Mouse (Mus musculus): ENCODE data around the gene Mief1. TPM values are rescaled to one million over a fixed set of nuclear protein-coding genes. Genes with fewer than 3 reads are reported as not detected.

The Mief1 gene
- polyA plus RNA-seq (2011; ENCODE audit: insufficient read depth, insufficient read length, low read depth, missing spikeins) = 35.7 and 38.4 TPM in 2 replicates

GRCm38 (mm10) chr15:80233733-80234509, at the start of gene Mief1:
Mief1 (plus strand) TSS chr15:80234018.
- peaks cover 36% of the 10 kb centered on the region for H3K36me3 ChIP-seq (ENCODE audit: control insufficient read depth, insufficient read depth, low read length, poor library complexity, severe bottlenecking)
- peaks cover 8% of the 10 kb centered on the region for H3K4me1 ChIP-seq (ENCODE audit: control insufficient read depth, insufficient read depth, low read length)
- peak within 1 kb of the TSS; percentile 84 for H3K9ac ChIP-seq (ENCODE audit: low read depth, poor library complexity, severe bottlenecking)
- TF ChIP-seq POLR2A (IDR thresholded peaks at IDR 0.05; ENCODE audit: insufficient read depth, low read length) (peak; percentile 35), EP300 (IDR thresholded peaks at IDR 0.05; ENCODE audit: insufficient read depth, low read depth, low read length) (0 out of 2 replicates have a peak, but pooled peaks have one; percentile 30), CTCF (IDR thresholded peaks at IDR 0.05; ENCODE audit: low read depth, low read length) (peak; percentile 15)
- H3K4me3 ChIP-seq (ENCODE audit: low read depth, low read length) = peak within 1 kb of the TSS; percentile 97
- H3K27ac ChIP-seq (ENCODE audit: insufficient read depth, low read length) = peak within 1 kb of the TSS; percentile 73
- H3K9me3 ChIP-seq (replicated peaks; ENCODE audit: control insufficient read depth, insufficient read depth, low read length, poor library complexity, severe bottlenecking) = no peaks in the 10 kb centered on the region
- H3K27me3 ChIP-seq (ENCODE audit: control insufficient read depth, insufficient read depth, low read length, poor library complexity, severe bottlenecking) = no peaks in the 10 kb centered on the region

GRCm38 (mm10) chr15:80188927-80189326, 44.9 kb upstream of the Mief1 start:
- Histone ChIP-seq H3K9ac (ENCODE audit: low read depth, poor library complexity, severe bottlenecking) (no peak overlapping the region), H3K36me3 (ENCODE audit: control insufficient read depth, insufficient read depth, low read length, poor library complexity, severe bottlenecking) (no peaks in the 10 kb centered on the region), H3K4me3 (ENCODE audit: low read depth, low read length) (no peak overlapping the region), H3K4me1 (ENCODE audit: control insufficient read depth, insufficient read depth, low read length) (no peaks in the 10 kb centered on the region), H3K9me3 (replicated peaks; ENCODE audit: control insufficient read depth, insufficient read depth, low read length, poor library complexity, severe bottlenecking) (no peaks in the 10 kb centered on the region), H3K27ac (ENCODE audit: insufficient read depth, low read length) (no peak overlapping the region), H3K27me3 (ENCODE audit: control insufficient read depth, insufficient read depth, low read length, poor library complexity, severe bottlenecking) (no peaks in the 10 kb centered on the region)
- TF ChIP-seq POLR2A (IDR thresholded peaks at IDR 0.05; ENCODE audit: insufficient read depth, low read length) (no peak), EP300 (IDR thresholded peaks at IDR 0.05; ENCODE audit: insufficient read depth, low read depth, low read length) (no peak), CTCF (IDR thresholded peaks at IDR 0.05; ENCODE audit: low read depth, low read length) (no peak)

GRCm38 (mm10) chr15:80190075-80190474, 43.7 kb upstream of the Mief1 start:
- no peaks in the 10 kb centered on the region for H3K36me3 ChIP-seq (ENCODE audit: control insufficient read depth, insufficient read depth, low read length, poor library complexity, severe bottlenecking)
- H3K4me3 ChIP-seq (ENCODE audit: low read depth, low read length) = no peak overlapping the region
- H3K27ac ChIP-seq (ENCODE audit: insufficient read depth, low read length) = no peak overlapping the region

GRCm38 (mm10) chr15:80191585-80192245, 42.1 kb upstream of the Mief1 start:
- H3K27me3 ChIP-seq (ENCODE audit: control insufficient read depth, insufficient read depth, low read length, poor library complexity, severe bottlenecking) = no peaks in the 10 kb centered on the region
- no peak overlapping the region for H3K9ac ChIP-seq (ENCODE audit: low read depth, poor library complexity, severe bottlenecking)
- no peak overlapping the region for H3K4me3 ChIP-seq (ENCODE audit: low read depth, low read length)
- TF ChIP-seq EP300 (IDR thresholded peaks at IDR 0.05; ENCODE audit: insufficient read depth, low read depth, low read length) (no peak), CTCF (IDR thresholded peaks at IDR 0.05; ENCODE audit: low read depth, low read length) (no peak), POLR2A (IDR thresholded peaks at IDR 0.05; ENCODE audit: insufficient read depth, low read length) (no peak)
- no peak overlapping the region for H3K27ac ChIP-seq (ENCODE audit: insufficient read depth, low read length)
- no peaks in the 10 kb centered on the region for H3K36me3 ChIP-seq (ENCODE audit: control insufficient read depth, insufficient read depth, low read length, poor library complexity, severe bottlenecking)
- no peaks in the 10 kb centered on the region for H3K9me3 ChIP-seq (replicated peaks; ENCODE audit: control insufficient read depth, insufficient read depth, low read length, poor library complexity, severe bottlenecking)
- no peaks in the 10 kb centered on the region for H3K4me1 ChIP-seq (ENCODE audit: control insufficient read depth, insufficient read depth, low read length)

More at GRCm38 (mm10) chr15:80190075-80190474, 43.7 kb upstream of the Mief1 start:
- H3K27me3 ChIP-seq (ENCODE audit: control insufficient read depth, insufficient read depth, low read length, poor library complexity, severe bottlenecking) = no peaks in the 10 kb centered on the region
- H3K9ac ChIP-seq (ENCODE audit: low read depth, poor library complexity, severe bottlenecking) = no peak overlapping the region
- no peaks in the 10 kb centered on the region for H3K4me1 ChIP-seq (ENCODE audit: control insufficient read depth, insufficient read depth, low read length)
- H3K9me3 ChIP-seq (replicated peaks; ENCODE audit: control insufficient read depth, insufficient read depth, low read length, poor library complexity, severe bottlenecking) = no peaks in the 10 kb centered on the region
- no peak for TF ChIP-seq POLR2A (IDR thresholded peaks at IDR 0.05; ENCODE audit: insufficient read depth, low read length)
- TF ChIP-seq EP300 (IDR thresholded peaks at IDR 0.05; ENCODE audit: insufficient read depth, low read depth, low read length) = no peak
- no peak for TF ChIP-seq CTCF (IDR thresholded peaks at IDR 0.05; ENCODE audit: low read depth, low read length)

GRCm38 (mm10) chr15:80192246-80192585, 41.6 kb upstream of the Mief1 start:
- Histone ChIP-seq H3K9ac (ENCODE audit: low read depth, poor library complexity, severe bottlenecking) (no peak overlapping the region), H3K27me3 (ENCODE audit: control insufficient read depth, insufficient read depth, low read length, poor library complexity, severe bottlenecking) (no peaks in the 10 kb centered on the region), H3K4me3 (ENCODE audit: low read depth, low read length) (no peak overlapping the region), H3K27ac (ENCODE audit: insufficient read depth, low read length) (no peak overlapping the region), H3K36me3 (ENCODE audit: control insufficient read depth, insufficient read depth, low read length, poor library complexity, severe bottlenecking) (no peaks in the 10 kb centered on the region), H3K4me1 (ENCODE audit: control insufficient read depth, insufficient read depth, low read length) (no peaks in the 10 kb centered on the region), H3K9me3 (replicated peaks; ENCODE audit: control insufficient read depth, insufficient read depth, low read length, poor library complexity, severe bottlenecking) (no peaks in the 10 kb centered on the region)
- TF ChIP-seq CTCF (IDR thresholded peaks at IDR 0.05; ENCODE audit: low read depth, low read length) (no peak), POLR2A (IDR thresholded peaks at IDR 0.05; ENCODE audit: insufficient read depth, low read length) (no peak), EP300 (IDR thresholded peaks at IDR 0.05; ENCODE audit: insufficient read depth, low read depth, low read length) (no peak)

GRCm38 (mm10) chr15:80192847-80193246, 41.0 kb upstream of the Mief1 start:
- H3K9ac ChIP-seq (ENCODE audit: low read depth, poor library complexity, severe bottlenecking) = no peak overlapping the region
- no peak for TF ChIP-seq CTCF (IDR thresholded peaks at IDR 0.05; ENCODE audit: low read depth, low read length)
- TF ChIP-seq EP300 (IDR thresholded peaks at IDR 0.05; ENCODE audit: insufficient read depth, low read depth, low read length) = no peak
- no peak for TF ChIP-seq POLR2A (IDR thresholded peaks at IDR 0.05; ENCODE audit: insufficient read depth, low read length)
- no peaks in the 10 kb centered on the region for H3K4me1 ChIP-seq (ENCODE audit: control insufficient read depth, insufficient read depth, low read length)
- no peaks in the 10 kb centered on the region for H3K9me3 ChIP-seq (replicated peaks; ENCODE audit: control insufficient read depth, insufficient read depth, low read length, poor library complexity, severe bottlenecking)
- H3K27me3 ChIP-seq (ENCODE audit: control insufficient read depth, insufficient read depth, low read length, poor library complexity, severe bottlenecking) = no peaks in the 10 kb centered on the region
- H3K36me3 ChIP-seq (ENCODE audit: control insufficient read depth, insufficient read depth, low read length, poor library complexity, severe bottlenecking) = no peaks in the 10 kb centered on the region
- H3K27ac ChIP-seq (ENCODE audit: insufficient read depth, low read length) = no peak overlapping the region
- no peak overlapping the region for H3K4me3 ChIP-seq (ENCODE audit: low read depth, low read length)

All from ES-Bruce4 (cell line).